Mouse (Mus musculus): Measurements from ENCODE around the gene Josd1. TPM values are rescaled to one million over a fixed set of nuclear protein-coding genes. Genes with fewer than 3 reads are reported as not detected.

The Josd1 gene
- polyA plus RNA-seq, 1 experiment from 2014 or later, result 27.8 TPM

- no peaks in the 10 kb centered on the region for H3K27me3 ChIP-seq
- no peaks in the 10 kb centered on the region for H3K4me1 ChIP-seq
- no peak overlapping the region for H3K4me2 ChIP-seq
- H3K4me3 ChIP-seq, result no peak overlapping the region
- peaks cover 11% of the 10 kb centered on the region; the same call in 1 of the 2 replicates for H3K36me3 ChIP-seq
- H3K27ac ChIP-seq, result no peak overlapping the region
- no peak for ATAC-seq (ENCODE audit: insufficient number of reproducible peaks, low FRiP score, low TSS enrichment, low read depth)
- no peak overlapping the region for H3K9ac ChIP-seq
- no peaks in the 10 kb centered on the region for H3K9me3 ChIP-seq
These were observed 37.1 kb downstream of the Josd1 start for GRCm38 (mm10) chr15:79650569-79650968.

DNA sequence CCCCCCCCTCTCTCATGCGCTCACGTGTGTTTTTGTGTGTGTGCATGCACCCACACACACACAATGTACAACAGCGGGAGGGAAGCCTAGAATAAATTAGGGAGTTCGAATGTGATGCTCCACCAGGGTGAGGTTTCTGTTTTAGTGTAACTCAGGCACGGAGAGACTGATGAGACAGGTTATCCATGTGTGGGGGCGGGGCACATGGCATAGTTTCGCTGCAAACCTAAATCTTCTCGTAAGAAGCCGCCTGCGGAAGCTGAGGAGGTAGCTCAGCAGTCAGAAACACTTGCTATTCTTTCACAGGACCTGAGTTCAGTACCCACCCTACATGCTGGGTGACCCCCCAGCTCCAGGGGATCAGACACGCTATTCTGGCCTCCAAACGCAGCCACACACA, 39.6 kb downstream of the Josd1 start:
- no peak for ATAC-seq (ENCODE audit: insufficient number of reproducible peaks, low FRiP score, low TSS enrichment, low read depth)
- Histone ChIP-seq H3K4me1 (no peaks in the 10 kb centered on the region), H3K27ac (no peak overlapping the region), H3K9me3 (no peaks in the 10 kb centered on the region), H3K9ac (no peak overlapping the region), H3K27me3 (no peaks in the 10 kb centered on the region), H3K4me2 (no peak overlapping the region), H3K36me3 (peaks cover 11% of the 10 kb centered on the region; the same call in 1 of the 2 replicates), H3K4me3 (no peak overlapping the region)
- WGBS, result 83% methylated on average over 12 of the region's 12 CpGs

- Histone ChIP-seq H3K9me3 (no peaks in the 10 kb centered on the region), H3K4me2 (no peak overlapping the region), H3K36me3 (peaks cover 15% of the 10 kb centered on the region), H3K27ac (no peak overlapping the region), H3K4me3 (no peak overlapping the region), H3K4me1 (no peaks in the 10 kb centered on the region), H3K9ac (no peak overlapping the region), H3K27me3 (no peaks in the 10 kb centered on the region)
- WGBS, result 78% methylated on average over 2 of the region's 2 CpGs
- no peak for ATAC-seq (ENCODE audit: insufficient number of reproducible peaks, low FRiP score, low TSS enrichment, low read depth)
These were observed 42.2 kb downstream of the Josd1 start for GRCm38 (mm10) chr15:79645483-79645882.

DNA sequence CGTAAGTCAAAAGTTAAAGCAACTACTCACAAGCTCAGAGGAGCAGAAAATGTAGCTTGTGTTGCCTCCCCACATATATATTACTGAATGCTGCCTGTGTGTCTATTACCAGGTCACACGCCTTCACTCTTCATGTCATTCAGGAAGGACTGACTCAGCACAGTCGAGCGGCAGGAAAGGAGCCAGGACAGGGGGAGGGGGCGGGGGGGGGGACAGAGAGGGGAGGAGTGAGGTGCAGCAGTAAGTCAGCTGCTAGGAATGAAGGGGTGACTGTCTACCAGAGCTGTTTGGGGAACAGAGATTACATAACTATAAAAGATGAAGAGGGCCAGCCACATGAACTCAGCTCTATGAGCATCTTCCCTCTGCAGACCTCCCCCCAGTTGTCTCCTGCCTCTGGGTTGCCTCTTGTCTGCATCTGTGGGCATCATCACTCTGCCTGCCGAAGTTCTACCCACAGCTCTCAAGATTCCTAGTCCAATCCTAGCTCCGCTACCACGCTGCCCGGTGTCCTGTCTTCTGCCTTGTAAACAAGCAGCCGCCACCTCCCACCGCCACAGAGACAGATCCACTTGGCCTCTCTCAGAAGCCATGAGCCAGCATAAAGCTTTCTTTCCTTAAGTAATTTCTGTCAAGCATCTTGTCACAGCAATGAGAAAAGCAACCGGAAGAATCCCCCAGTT, 46.4 kb downstream of the Josd1 start:
- Histone ChIP-seq H3K9ac (no peak overlapping the region), H3K4me2 (no peak overlapping the region), H3K4me1 (no peaks in the 10 kb centered on the region), H3K27ac (no peak overlapping the region), H3K27me3 (no peaks in the 10 kb centered on the region), H3K36me3 (peaks cover 6% of the 10 kb centered on the region), H3K9me3 (no peaks in the 10 kb centered on the region), H3K4me3 (no peak overlapping the region)
- ATAC-seq (ENCODE audit: insufficient number of reproducible peaks, low FRiP score, low TSS enrichment, low read depth), result no peak
- 64% methylated on average over 12 of the region's 12 CpGs for WGBS

GRCm38 (mm10) chr15:79630471-79630870, 57.2 kb downstream of the Josd1 start:
- H3K27ac ChIP-seq, result no peak overlapping the region
- no peak overlapping the region for H3K4me3 ChIP-seq
- no peak overlapping the region for H3K9ac ChIP-seq
- H3K4me1 ChIP-seq, result no peaks in the 10 kb centered on the region
- no peak overlapping the region for H3K4me2 ChIP-seq
- no peaks in the 10 kb centered on the region for H3K9me3 ChIP-seq
- peaks cover 51% of the 10 kb centered on the region for H3K36me3 ChIP-seq
- no peak for ATAC-seq (ENCODE audit: insufficient number of reproducible peaks, low FRiP score, low TSS enrichment, low read depth)
- WGBS, result 50% methylated on average over 2 of the region's 2 CpGs
- no peaks in the 10 kb centered on the region for H3K27me3 ChIP-seq

Other genes starting within 250 kb of the Josd1 start
- gene Csnk1e, start 232.4 kb downstream of the Josd1 start, polyA plus RNA-seq (2015; fragmentation: Nextera tagmentation; extraction: Ambion mirVana), result 81.0 and 82.7 TPM in 2 replicates
- gene Kcnj4, start 182.7 kb downstream of the Josd1 start, polyA plus RNA-seq (2015; fragmentation: Nextera tagmentation; extraction: Ambion mirVana), result not detected in 2 replicates
- 211 and 223 TPM in 2 replicates for gene Kdelr3, start 171.5 kb downstream of the Josd1 start, polyA plus RNA-seq (2015; fragmentation: Nextera tagmentation; extraction: Ambion mirVana)
- gene Ddx17, start 141.2 kb downstream of the Josd1 start, polyA plus RNA-seq (2015; fragmentation: Nextera tagmentation; extraction: Ambion mirVana), result 41.6 and 54.0 TPM in 2 replicates
- 2.6 and 2.8 TPM in 2 replicates for gene Dmc1, start 82.8 kb downstream of the Josd1 start, polyA plus RNA-seq (2015; fragmentation: Nextera tagmentation; extraction: Ambion mirVana)
- gene Fam227a, start 29.0 kb downstream of the Josd1 start, polyA plus RNA-seq (2015; fragmentation: Nextera tagmentation; extraction: Ambion mirVana), result 0.82 and 0.88 TPM in 2 replicates
- 49.3 and 52.6 TPM in 2 replicates for gene Cby1, start 28.7 kb downstream of the Josd1 start, polyA plus RNA-seq (2015; fragmentation: Nextera tagmentation; extraction: Ambion mirVana)
- gene Tomm22, start 17.1 kb downstream of the Josd1 start, polyA plus RNA-seq (2015; fragmentation: Nextera tagmentation; extraction: Ambion mirVana), result 216 and 223 TPM in 2 replicates
- 35.0 and 36.0 TPM in 2 replicates for gene Gtpbp1, start 2.9 kb upstream of the Josd1 start, polyA plus RNA-seq (2015; fragmentation: Nextera tagmentation; extraction: Ambion mirVana)
- 5.4 and 6.0 TPM in 2 replicates for gene Sun2, start 54.6 kb upstream of the Josd1 start, polyA plus RNA-seq (2015; fragmentation: Nextera tagmentation; extraction: Ambion mirVana)
- gene Dnal4, start 89.9 kb upstream of the Josd1 start, polyA plus RNA-seq (2015; fragmentation: Nextera tagmentation; extraction: Ambion mirVana), result 67.1 and 70.2 TPM in 2 replicates
- 5.4 and 6.5 TPM in 2 replicates for gene Nptxr, start 116.8 kb upstream of the Josd1 start, polyA plus RNA-seq (2015; fragmentation: Nextera tagmentation; extraction: Ambion mirVana)
- 0.32 TPM in 1 of 2 replicates, not detected in the other for gene Npcd, start 146.3 kb upstream of the Josd1 start, polyA plus RNA-seq (2015; fragmentation: Nextera tagmentation; extraction: Ambion mirVana)
- gene Cbx6, start 146.8 kb upstream of the Josd1 start, polyA plus RNA-seq (2015; fragmentation: Nextera tagmentation; extraction: Ambion mirVana), result 83.7 and 89.1 TPM in 2 replicates
- gene Apobec3, start 203.7 kb upstream of the Josd1 start, polyA plus RNA-seq (2015; fragmentation: Nextera tagmentation; extraction: Ambion mirVana), result 14.7 and 15.3 TPM in 2 replicates